Mouse (Mus musculus) ZHBTc4 (cell line): ENCODE measurements at regions not wholly inside any gene's neighbourhood (a gene's known extent, or its start where the extent isn't known, plus 50 kb on each side); places are given as distances from the start of the nearest gene placed in this dataset.
A peak's percentile ranks its signal among the peaks of the same experiment; 100 is the strongest.

Experiments used
- DNase-seq: peaks from one replicate; pipeline ENCODE4 v3.0.0-alpha.2; 2011; ENCODE audit warnings: low read depth, low spot score

DNA sequence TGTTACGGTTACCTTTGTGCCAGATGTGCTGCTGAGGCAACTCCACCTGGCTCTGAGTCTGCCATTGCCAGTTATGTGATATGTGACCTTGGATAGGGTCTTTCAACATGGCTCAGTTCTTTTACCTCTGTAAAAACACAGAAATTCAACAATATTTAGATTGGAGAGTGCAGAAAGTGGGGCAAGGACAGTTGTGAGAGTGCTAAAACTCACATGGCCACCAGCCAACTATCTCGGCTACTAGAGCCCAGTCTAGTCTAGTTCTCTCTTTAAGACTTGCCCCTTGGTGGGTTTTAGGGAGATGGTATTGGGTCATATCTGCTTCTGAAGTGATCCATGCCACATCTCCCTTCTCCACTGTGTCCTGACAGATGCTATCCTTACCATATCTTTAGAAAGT is 233.0 kb downstream of the Phf14 start:
- no peak for DNase-seq

DNA sequence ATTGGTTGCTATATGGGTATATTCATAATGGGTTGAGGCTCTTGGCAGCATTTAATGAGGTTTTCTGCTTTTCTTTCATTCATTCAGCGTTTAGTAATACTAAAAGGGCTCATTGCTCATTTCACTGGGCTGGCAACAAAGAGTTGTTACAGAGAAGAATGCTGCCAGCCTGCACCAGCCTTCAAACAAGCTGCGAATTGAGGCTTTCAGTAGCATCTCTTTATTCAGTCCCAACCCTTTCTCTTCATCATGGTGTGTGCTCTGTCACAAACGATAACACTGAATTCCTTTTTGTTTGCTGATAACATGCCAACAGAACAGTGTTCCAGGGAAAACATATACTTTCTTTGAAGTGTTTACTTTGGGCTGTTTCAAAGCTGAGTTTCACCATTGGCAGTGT is 237.6 kb downstream of the Phf14 start:
- no peak for DNase-seq

DNA sequence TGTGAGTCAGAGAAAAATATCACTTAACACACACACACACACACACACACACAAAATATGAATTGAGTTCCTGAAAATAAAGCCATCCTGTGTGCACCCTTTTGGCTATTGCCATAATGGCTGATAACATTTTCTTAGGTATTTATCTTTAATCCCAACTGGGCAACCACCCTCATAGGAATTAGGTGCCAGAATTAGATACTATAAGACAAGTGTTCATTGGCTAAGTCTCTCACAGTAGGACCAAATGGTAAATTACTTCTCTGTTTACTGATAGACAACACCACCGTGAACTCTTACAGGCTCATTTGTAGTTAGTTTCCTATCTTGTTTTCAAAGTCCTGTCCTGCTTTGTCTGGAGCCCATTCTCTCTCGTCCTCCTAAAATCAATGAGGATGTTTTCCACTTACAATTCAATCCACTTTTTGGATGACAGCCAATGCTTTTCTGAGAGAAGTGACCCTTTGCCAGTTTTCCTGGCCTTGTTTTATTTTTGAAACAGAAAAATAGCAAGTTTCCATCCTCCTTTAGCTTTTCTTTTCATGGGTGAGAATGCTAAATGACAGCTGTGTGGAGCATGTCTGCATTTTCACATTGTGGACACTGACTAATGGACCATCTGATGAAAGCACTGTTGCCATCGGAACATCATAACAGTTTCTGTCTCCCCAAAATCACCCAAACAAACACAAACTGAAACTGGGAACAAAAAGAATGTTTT is 243.2 kb downstream of the Phf14 start:
- no peak for DNase-seq

DNA sequence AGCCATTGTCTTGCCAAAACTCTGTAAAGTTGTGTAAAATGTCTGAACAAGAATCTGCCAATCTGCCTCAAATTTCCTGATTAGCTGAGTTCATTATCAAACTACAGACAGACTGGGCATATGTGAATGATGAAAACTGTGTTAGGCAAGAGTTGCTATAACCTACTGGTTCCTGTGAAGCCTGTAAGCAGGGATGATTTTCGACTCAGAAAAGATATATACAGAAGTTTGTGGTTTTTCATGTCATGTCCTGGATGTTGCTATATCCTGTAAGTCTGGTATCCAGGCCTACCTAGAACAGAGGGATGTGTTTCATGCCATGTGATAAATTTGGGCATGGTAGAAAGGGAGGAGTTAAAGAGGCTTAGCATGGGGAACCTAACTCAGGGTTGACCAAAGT is 256.4 kb downstream of the Phf14 start:
- DNase-seq = no peak

DNA sequence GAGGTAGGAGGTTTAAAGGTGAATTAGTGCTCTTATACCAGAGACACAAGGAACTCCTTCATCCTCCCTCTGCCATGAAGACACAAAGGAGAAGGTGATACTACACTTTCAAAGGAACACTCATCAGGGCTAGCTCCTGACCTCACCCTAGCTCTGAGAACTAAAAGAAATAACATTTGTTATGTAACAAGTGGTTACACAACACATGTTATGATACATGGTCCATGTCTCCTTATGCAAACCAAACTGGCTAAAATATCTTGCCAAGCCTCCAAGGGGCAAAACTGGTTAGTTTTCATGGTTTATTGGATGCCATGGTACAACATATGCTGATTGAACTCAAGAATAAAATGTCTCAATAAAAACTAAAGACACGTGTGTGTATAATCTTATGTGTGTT is 260.9 kb downstream of the Phf14 start:
- DNase-seq = no peak

DNA sequence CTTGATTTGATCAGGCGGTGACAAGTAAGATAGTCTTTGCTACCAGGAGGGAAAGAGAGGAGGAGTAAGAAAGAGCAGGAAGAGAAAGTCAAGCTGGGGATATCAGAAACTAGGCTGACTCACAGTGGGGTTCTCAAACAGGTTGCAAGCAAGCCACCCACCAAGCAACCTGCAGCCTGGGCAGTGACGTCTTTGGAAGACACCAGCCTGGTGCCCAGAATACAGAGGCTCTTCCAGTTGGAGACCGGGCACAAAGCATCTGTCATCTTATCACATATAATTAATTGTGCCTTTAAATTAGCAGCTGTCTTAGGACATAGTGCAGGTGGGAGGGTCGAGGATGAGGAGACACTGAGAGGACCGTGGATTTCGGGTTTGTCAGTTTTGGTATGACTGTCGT is 261.8 kb downstream of the Phf14 start:
- no peak for DNase-seq

DNA sequence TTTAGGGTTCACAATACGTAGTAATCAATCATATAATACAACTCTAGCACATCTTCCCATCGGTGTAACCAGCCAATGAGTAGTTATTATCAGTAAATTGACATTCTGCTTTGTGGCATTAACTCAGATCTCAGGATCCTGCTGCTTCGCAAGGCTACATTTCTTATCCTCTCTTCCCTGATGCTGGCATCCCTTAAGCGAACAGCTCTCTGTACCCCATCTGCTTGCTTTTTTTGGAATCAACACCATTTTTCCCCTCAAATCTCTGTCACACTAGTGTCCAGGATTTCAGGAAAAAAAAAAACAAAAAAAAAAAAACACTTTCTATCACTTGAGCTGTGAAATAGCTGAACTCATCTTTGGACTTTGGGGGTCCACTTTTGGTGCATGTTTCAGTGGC is 263.1 kb downstream of the Phf14 start:
- no peak for DNase-seq

DNA sequence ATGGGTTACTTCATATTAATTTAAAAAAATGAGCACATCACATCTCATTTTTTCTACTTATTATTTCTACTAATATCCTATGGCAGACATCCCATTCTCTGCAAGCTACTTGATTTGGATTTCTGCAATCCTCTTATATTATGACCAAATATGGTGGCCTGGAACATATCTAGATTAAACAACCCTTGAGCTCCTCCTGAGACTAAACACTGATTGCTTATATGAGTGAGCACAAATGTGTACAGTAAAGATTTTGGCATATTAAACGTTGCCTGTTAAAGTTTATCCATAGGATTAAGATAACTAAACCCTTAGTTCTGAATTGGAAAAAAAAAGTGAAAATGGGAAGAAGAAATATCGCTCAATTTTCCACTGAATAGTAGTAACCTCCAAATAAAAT is 263.6 kb downstream of the Phf14 start:
- DNase-seq = no peak

DNA sequence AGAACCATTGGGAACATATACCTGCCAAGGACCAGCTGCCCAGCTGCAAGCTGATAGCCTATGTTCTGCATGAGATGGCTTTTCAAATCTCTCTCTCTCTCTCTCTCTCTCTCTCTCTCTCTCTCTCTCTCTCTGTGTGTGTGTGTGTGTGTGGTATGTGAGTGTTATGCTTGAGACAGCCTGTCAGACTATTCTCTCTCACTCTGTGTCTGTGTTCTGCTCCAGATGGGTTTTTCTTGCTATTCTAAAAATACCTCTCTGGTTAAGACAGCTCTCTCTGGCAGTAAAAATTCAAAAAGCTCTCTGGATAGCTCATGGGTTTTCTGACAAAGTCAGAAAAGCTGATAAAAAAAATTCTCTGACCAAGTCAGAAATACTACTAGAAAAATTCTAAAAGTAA is 270.4 kb downstream of the Phf14 start:
- DNase-seq = no peak

DNA sequence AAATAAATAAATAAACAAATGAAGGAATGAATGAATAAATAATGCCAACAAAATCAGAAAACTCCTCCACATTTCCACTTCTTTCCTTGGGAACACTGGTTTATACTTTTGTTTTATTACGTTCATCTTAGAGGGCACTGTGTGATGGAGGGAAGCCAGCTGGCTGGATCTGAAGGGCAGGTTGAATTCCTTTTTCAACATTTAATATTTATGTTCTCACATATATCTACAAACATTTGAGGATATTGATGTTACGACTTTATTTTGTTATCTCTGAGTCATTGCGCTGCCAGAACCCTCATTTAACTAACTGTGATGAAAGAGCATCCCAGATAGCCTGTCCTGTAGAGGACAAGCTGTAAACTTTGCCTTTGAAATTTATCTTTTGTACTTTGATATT is 273.3 kb downstream of the Phf14 start:
- no peak for DNase-seq

DNA sequence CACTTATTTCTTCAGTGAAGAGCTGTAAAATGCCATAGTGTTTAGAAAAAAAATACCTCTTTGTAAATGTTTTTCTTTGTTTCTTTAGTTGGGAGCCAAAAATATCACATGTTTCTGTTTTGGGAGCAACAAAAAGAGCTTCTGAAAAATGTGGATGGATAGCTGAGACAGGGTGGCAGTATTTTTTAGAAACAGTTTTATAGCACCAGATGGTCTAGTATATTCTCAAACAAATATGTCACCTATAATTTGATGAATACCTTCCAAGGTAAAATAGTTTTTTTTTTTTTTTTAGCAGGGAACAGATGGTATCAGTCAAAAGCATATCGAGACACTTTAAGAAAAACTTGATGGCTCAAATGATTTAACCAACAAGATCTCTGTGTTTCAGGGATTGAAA is 302.6 kb downstream of the Phf14 start:
- no peak for DNase-seq

DNA sequence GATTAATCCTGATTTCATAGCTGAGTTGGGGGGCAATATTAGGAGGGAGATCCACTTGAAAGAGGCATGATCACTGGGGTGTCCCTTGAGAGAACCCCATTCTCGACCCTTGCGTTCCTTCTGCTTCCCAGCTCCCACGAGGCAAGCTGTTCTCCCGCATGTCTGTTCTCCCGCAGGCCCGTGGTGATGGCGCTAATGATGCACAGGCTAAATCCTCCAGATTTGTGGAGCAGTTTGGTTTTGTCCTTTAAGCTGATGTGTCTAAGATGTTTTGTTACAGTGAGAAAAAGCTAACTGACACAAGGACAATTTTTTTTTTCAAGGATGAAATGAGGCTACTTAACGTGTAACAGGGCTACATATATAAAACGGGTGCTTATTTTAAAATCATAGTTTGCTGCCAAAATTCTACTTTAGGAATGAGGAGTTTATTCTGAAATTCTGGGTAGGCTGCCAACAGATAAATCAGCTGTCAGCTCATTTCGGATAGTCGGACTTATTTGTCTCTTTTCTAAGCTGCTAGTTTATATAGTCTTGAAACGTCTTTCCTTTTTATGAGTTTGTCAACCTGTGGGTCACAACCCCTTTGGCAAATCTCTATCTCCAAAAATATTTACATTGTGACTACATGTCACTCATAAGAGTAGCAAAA is 307.0 kb downstream of the Phf14 start:
- no peak for DNase-seq

DNA sequence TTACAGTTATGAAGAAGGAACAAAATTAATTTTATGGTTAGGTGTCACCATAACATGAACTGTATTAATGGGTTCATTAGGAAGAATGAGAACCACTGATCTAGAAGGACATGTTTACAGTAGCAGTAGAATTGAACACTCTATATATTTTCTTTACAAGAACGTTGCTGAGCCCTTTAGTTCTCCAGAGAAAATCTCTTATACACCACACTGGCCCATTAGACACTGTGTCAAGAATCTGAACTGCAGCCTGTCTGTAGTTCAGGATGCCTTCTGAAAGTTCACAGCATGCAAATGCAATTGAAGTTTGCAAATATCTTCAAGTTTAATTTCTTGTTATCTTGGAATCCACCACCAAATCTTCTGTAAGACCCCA is 307.6 kb downstream of the Phf14 start:
- DNase-seq = no peak

DNA sequence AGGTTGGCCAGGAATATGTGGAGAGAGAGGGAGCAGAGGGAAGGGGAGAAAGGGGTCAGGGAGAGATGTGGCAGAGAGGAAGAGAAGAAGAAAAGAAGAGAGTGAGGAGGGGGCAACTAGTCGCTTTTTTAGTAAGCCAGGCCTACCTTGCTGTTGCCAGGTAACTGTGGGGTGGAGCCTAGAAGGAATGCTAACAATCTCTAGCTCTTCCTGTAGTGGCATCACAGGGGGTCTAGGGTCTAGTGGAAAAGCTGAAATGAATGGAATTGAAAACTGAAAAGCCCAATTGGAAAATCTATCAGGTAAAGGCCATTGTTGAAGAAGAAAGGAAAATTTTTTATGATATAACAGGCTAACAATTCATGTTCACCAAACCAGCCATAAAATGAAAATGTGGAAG is 336.5 kb downstream of the Phf14 start:
- peak; percentile 35 for DNase-seq

DNA sequence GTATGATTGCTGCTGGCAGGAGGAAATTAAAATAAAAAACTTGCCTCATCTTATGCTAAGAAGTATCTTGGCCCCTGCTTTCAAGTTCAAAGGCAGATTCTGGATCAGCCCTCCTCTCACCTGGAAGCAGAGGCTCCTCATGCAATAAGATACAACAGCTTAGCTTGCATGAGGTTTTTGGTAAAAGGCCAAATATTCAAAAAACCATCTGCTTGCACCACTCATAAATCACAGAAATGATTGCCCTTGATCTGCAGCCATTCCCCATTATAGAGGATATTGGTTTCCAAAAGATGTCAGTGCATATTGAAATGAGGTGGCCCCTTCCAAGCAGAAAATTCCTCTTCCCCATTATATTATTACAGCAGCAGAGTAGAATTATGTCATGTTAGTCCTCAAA is 340.4 kb downstream of the Phf14 start:
- DNase-seq = no peak

DNA sequence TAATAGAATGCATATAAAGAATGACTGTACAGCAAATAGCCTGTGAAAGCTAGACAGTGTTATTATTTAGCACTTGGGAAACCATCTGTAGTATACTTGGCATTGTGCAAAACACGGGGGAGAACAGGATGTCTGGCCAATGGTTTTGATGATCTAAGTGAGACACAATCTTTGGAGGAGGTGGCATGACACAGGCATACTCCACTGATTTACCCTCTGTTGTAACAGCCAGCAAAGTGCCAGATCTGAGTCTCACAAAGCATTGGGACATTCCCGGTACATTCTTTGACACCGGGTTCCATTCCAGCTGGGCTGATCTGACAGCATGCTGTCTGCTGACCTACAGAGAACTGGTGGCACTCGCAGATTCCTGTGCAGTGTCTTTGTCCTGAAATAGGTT is 341.0 kb downstream of the Phf14 start:
- DNase-seq = no peak

DNA sequence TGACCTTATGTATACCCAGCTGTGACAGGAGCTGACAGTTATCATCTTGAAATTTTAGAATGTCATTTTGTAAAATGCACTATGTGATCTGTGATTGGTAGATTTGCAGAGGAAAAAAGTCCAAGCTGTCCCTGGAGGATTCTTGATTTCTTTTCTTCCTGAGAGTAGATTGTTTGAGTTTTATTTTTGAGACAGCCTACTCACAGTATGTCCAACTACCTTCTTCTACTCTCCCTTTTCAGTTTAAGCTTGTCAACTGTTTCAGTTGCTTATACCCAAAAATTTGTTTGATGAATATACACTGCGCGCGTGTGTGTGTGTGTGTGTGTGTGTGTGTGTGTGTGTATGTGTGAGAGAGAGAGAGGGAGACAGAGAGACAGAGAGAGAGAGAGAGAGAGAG is 346.9 kb downstream of the Phf14 start:
- no peak for DNase-seq

DNA sequence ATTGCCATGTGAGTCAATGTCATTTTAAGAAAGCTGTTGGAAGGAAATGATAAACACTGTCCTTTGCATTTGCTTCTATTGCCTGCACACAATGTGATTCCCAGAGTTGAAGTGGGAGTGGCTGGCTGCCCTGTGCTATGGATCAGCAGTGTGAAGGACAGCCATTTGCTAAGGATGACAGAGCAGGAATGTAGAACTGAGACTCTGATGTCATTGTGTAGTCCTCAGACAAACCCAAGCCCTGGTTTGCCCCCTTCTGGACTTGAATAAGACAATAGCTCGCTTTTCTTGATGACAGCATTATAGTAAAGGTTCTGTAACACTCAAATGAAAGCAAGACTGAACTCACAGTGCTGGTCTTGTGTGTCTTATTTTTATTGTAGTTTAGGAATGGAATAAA is 347.8 kb downstream of the Phf14 start:
- peak; percentile 27 for DNase-seq

DNA sequence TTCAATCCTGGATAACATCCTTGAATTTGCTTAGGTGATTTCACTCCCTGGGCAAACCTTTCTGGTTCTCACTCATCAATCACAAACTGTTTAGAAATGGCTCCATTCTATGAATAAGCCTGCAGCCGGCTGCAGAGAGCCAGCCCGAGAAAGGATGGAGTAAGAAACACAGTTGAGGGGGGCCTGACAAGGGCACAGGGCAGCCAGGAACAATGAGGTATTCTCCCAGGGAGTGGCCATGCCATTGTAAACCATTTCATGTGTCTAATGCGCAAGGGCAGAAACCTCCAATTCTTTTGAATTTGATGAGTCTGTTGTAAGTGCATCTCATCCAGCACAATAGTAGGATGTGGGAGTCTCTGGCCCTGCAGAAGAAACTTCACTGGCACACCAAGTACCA is 350.7 kb downstream of the Phf14 start:
- no peak for DNase-seq

DNA sequence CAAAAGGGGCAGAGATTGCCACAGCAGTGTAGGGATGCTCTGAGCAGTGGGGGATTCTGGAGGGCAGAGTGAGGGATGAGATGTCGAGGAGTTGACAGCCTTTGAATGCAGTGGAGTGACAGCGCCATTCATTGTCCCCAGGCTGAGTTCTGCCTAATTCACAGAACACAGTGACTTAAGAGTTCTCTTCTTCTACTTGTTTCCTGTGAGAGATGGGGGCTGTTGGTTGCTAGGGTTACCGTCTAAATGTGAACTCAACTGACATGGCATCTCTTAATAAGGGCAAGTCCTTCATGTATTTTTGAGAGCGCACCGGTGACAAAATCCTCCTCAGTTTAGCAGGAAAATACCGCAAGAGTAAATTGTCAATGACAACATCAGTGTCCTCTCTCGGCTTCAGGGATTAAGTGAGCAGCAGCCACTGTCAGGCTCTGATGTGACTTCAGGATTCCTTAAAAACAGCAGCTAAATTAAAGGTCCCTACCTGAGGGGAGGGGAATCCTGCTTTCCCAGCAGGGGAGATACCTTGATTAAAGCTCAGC is 351.4 kb downstream of the Phf14 start:
- no peak for DNase-seq

DNA sequence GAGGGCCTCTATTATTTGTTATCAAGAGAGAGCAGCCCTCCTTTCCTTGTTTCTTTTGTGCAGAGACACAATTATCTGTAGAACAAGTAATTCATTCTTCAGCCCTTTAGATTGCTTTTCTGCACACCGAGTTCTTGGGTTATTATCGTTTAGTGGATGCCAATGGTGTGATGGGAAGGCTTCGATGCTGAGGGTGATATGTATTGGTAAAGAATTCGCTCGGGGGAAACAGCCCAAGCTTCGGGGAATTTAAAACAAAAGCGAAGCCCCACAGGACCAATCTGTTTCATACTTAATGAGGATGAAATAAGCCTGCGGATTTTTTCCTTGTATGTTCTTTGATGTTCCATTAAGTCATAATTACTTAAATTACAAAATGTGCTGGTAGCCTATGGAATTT is 352.0 kb downstream of the Phf14 start:
- no peak for DNase-seq

DNA sequence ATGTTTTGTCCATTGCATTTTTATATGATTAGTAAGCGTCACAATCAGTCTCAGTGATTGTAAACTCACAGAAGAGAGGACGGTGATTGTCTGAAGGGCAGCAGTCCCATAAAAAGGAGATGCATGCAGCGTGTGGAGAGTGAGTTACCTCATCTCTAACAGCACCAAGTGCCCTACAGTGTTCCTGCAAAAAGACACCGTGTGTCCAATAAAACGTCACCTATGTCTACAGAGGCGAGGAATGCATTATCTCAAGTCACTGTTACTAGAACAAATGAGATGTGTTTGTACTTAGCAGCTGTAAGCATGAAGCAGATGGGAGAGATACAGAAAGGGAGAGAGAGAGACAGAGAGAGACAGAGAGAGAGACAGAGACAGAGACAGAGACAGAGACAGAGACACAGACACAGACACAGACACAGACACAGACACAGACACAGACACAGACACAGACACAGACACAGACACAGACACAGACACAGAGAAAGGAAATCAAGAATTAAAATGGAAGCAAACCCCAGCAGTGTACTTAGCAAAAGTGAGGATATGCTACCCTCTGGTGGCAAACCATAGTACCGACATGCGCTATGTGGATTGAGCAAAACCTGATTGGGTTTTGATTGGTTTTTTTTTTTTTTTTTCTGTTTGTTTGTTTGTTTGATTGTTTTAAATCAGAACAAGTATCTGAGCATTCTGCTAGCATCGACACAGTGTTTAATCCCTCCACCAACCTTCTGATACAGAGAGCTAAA is 352.9 kb downstream of the Phf14 start:
- peak; percentile 66 for DNase-seq
